Mouse (Mus musculus) kidney, postnatal 0 days (tissue): Measurements from ENCODE around the gene Pcnx2. TPM values are rescaled to one million over a fixed set of nuclear protein-coding genes. Genes with fewer than 3 reads are reported as not detected.

Source experiments
- ATAC-seq: fragments of 200-750 bp; cut with Nextera tagmentation; replicated peaks from 2 replicates; pipeline ENCODE4 v1.8.0; 2017; ENCODE audit warnings: low read depth, moderate number of reproducible peaks, moderate TSS enrichment, moderate library complexity; ENCODE audit not compliant: low FRiP score
- DNase-seq: peaks from one replicate; pipeline ENCODE4 v3.0.0-alpha.2; 2016; ENCODE audit warnings: low spot score
- H3K27ac ChIP-seq: fragments of 300-500 bp; sonication (generic); 2 replicates; pipeline ENCODE4 v1.5.1; 2014; ENCODE audit warnings: mild to moderate bottlenecking
- H3K27me3 ChIP-seq: fragments of 300-500 bp; sonication (generic); 2 replicates; pipeline ENCODE4 v1.6.1; 2014; ENCODE audit warnings: low read length, mixed read lengths; ENCODE audit not compliant: insufficient read depth
- H3K36me3 ChIP-seq: fragments of 300-500 bp; sonication (generic); 2 replicates; pipeline ENCODE4 v1.6.1; 2014; ENCODE audit warnings: low read length, mixed read lengths; ENCODE audit not compliant: insufficient read depth
- H3K4me1 ChIP-seq: fragments of 300-500 bp; sonication (generic); replicated peaks from 2 replicates; pipeline ENCODE4 v1.6.1; 2014; ENCODE audit warnings: antibody characterized with exemption, low read length, mixed read lengths; ENCODE audit not compliant: insufficient read depth
- H3K4me2 ChIP-seq: fragments of 300-500 bp; sonication (generic); 2 replicates; pipeline ENCODE4 v1.6.1; 2014; ENCODE audit warnings: mild to moderate bottlenecking, low read length, moderate library complexity, mixed read lengths
- H3K4me3 ChIP-seq: fragments of 300-500 bp; sonication (generic); replicated peaks from 2 replicates; pipeline ENCODE4 v1.5.1; 2014; ENCODE audit warnings: low read depth, low read length
- H3K9ac ChIP-seq: fragments of 300-500 bp; sonication (generic); 2 replicates; pipeline ENCODE4 v1.6.1; 2014; ENCODE audit warnings: low read depth, low read length
- H3K9me3 ChIP-seq: fragments of 300-500 bp; sonication (generic); replicated peaks from 2 replicates; pipeline ENCODE4 v1.6.1; 2016; ENCODE audit warnings: low read length, inconsistent platforms, mixed read lengths
- CTCF ChIP-seq: IDR thresholded peaks from 2 replicates; pipeline ENCODE4 v1.5.1; 2016; ENCODE audit warnings: antibody characterized with exemption, low read depth, mild to moderate bottlenecking, moderate library complexity
- WGBS: fragments of 180-500 bp; shearing (Covaris S2); extraction: QIAGEN DNeasy Blood & Tissue Kit; methylation state at CpG from one replicate; pipeline ENCODE4 v1.1.7; 2014; 5-methylcytosine and 5-hydroxymethylcytosine counted together
- polyA plus RNA-seq: library from polyadenylated mRNA; unstranded; fragments of >200 nt; fragmentation: Nextera tagmentation; extraction: Ambion mirVana; gene quantifications from 2 replicates; pipeline ENCODE4 v1.2.1, GENCODE M21; 2015

Gene Pcnx2
- polyA plus RNA-seq, 1 experiment from 2014 or later, result 0.13 TPM

DNA sequence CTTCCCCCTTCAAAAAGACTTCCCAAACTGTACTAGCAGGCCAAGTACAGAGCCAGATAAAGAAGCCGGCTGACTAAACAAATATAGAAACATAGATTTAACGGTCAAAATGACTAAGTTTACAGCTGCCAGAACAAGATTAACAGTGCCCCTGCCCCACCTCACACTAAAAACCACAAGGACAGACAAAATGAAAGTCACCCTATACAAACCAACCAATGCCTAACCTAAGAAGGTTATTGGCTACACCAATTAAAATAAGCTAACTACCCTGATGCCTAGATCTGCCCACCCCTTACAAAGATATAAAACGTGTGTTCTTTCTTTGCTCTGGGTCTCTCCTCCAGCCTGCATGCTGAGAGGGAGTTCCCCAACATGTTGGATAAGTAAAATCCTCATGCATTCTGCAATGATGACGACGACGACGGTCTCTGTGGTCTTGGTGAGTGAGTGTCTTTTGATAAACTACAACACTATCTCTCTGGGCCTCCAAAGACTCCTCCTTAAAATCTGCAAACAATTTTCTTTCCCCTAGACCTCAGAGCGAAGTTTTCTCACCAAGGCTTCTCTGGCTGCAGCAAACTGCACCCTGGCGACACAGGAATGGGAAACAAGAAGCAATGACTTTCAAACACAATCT lies 105.2 kb downstream of the Pcnx2 start:
- WGBS, result 69% methylated on average over 9 of the region's 9 CpGs
- H3K27ac ChIP-seq, result no peak overlapping the region
- TF ChIP-seq CTCF, result no peak
- no peaks in the 10 kb centered on the region for H3K9me3 ChIP-seq
- no peak overlapping the region for H3K9ac ChIP-seq
- no peaks in the 10 kb centered on the region for H3K27me3 ChIP-seq
- no peaks in the 10 kb centered on the region for H3K36me3 ChIP-seq
- DNase-seq, result no peak
- H3K4me2 ChIP-seq, result no peak overlapping the region
- no peaks in the 10 kb centered on the region for H3K4me1 ChIP-seq
- no peak for ATAC-seq
- no peak overlapping the region for H3K4me3 ChIP-seq

DNA sequence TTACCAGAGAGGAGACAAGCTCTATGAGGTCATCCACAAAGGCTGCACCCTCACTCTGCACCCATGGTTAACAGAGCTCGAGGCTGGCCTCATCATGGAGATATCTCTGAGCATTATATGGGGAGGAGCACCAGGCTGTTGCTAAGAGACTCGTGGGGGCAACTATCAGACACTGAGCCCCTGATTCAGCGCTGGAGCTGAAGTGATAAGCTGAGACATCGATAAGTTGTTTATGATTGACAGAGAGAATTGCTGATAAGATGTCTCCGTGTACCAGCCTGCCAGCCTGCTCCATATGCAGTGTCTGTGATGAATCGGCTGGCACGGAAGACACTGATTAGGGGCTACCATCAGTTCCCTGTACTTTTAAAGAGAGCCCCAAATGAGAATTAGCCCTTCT lies 111.2 kb downstream of the Pcnx2 start:
- Histone ChIP-seq H3K36me3 (no peaks in the 10 kb centered on the region), H3K4me3 (no peak overlapping the region), H3K27ac (no peak overlapping the region), H3K27me3 (no peaks in the 10 kb centered on the region), H3K9me3 (no peaks in the 10 kb centered on the region), H3K4me1 (no peaks in the 10 kb centered on the region), H3K9ac (no peak overlapping the region), H3K4me2 (no peak overlapping the region)
- TF ChIP-seq CTCF, result no peak
- ATAC-seq (no peak), DNase-seq (no peak)
- WGBS, result 82% methylated on average over 7 of the region's 7 CpGs

DNA sequence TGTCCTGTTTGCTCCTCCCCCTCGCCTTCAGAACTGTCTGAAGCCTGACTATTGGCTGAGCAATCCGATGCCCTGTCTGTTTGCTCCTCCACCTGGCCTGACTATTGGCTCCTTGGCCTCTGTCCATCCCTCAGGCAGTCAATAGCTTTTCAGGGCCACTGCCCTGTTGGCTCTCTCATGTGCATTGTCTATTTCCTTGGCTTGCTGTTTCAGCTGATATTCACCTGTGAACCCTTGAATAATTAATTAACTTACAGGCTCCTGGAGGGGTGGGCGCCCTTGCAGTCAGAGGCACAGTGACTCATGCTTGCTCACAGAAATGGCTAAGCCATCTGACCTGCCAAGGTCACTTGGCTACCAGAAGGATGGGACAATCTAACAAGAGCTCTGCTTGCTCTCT lies 116.0 kb downstream of the Pcnx2 start:
- Histone ChIP-seq H3K4me3 (no peak overlapping the region), H3K27ac (no peak overlapping the region), H3K9ac (no peak overlapping the region), H3K4me2 (no peak overlapping the region), H3K4me1 (peaks cover 5% of the 10 kb centered on the region; the same call in 1 of the 2 replicates), H3K36me3 (no peaks in the 10 kb centered on the region), H3K27me3 (no peaks in the 10 kb centered on the region), H3K9me3 (no peaks in the 10 kb centered on the region)
- peak; percentile 74 for ATAC-seq
- TF ChIP-seq CTCF, result no peak
- DNase-seq, result peak; percentile 43
- 63% methylated on average over 3 of the region's 3 CpGs for WGBS

DNA sequence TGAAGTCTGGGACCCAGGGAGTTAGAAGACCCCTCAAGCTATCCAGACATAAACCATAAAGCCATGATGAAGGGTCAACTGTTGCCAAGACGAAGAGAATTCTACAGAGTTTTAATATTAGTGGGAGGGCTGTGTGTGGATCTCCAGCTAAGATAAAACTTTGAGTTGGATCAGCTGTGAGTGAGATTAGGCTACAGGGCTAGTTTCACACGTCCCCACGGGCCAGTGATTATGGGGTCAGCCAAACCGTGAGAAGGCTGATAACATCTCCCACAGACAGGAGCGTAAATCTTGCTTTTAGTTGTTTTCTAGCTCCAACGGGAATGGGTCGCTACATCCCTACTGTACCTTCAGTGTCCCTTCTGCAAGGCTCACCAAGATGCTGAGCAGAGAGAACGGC lies 118.5 kb downstream of the Pcnx2 start:
- H3K4me3 ChIP-seq, result no peak overlapping the region
- no peak overlapping the region for H3K27ac ChIP-seq
- no peaks in the 10 kb centered on the region for H3K9me3 ChIP-seq
- DNase-seq (peak; percentile 75), ATAC-seq (no peak)
- no peaks in the 10 kb centered on the region for H3K27me3 ChIP-seq
- 22% methylated on average over 8 of the region's 8 CpGs for WGBS
- H3K9ac ChIP-seq, result no peak overlapping the region
- TF ChIP-seq CTCF, result no peak
- no peaks in the 10 kb centered on the region for H3K36me3 ChIP-seq
- no peak overlapping the region for H3K4me2 ChIP-seq
- peaks cover 5% of the 10 kb centered on the region; the same call in 1 of the 2 replicates for H3K4me1 ChIP-seq

DNA sequence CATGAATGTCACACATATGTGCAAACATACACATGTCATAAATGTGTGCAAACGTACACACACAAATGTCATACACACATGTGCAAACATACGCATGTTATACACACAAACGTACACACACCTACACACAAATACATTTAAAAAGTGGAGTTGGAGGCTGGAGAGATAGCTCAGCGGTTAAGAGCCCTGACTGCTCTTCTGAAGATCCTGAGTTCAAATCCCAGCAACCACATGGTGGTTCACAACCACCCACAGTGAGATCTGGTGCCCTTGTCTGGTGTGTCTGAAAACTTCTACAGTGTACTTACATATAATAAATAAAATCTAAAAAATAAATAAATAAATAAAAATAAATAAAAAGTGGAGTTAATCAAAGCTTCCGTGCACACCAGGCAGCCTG lies 119.2 kb downstream of the Pcnx2 start:
- no peak for TF ChIP-seq CTCF
- DNase-seq, result no peak
- Histone ChIP-seq H3K9ac (no peak overlapping the region), H3K4me1 (peaks cover 5% of the 10 kb centered on the region; the same call in 1 of the 2 replicates), H3K27ac (no peak overlapping the region), H3K9me3 (no peaks in the 10 kb centered on the region), H3K36me3 (no peaks in the 10 kb centered on the region), H3K27me3 (no peaks in the 10 kb centered on the region), H3K4me3 (no peak overlapping the region), H3K4me2 (no peak overlapping the region)
- ATAC-seq, result no peak
- 88% methylated on average over 5 of the region's 5 CpGs for WGBS

DNA sequence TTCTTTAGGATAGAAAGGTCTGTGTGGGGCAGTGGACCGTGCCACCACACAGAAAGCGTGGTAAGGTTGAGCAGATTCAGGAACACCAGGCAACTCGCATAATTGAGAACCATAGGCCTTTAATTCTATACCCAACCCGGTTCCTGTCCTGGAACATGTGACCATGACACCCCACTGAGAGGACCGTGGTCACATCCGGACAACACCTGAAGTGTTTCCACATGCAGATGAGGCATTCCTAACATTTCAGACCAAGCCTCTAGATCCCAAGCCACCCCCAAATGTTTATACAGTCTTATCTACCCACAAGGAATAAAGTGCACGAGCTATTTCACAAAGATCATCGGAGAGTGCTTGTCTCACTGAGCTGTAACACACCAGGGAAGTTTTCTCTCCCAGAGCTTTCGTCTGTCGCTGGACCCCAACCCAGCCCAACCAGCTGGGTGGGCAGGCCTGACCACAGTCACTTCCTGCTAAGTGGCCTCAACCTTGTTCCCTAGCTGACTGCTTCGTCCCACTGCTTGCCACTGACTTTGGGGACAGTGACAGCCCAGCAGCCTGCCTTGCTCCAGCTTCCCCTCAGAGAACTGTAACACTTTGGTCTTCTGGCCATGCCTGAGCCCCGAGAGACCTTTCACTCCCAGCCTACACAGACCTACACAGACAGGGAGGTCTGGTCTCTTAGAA lies 120.5 kb downstream of the Pcnx2 start:
- Histone ChIP-seq H3K4me2 (no peak overlapping the region), H3K27ac (peak overlapping the region; percentile 34; the same call in 1 of the 2 replicates), H3K9ac (no peak overlapping the region), H3K36me3 (no peaks in the 10 kb centered on the region), H3K9me3 (no peaks in the 10 kb centered on the region), H3K4me1 (peaks cover 5% of the 10 kb centered on the region; the same call in 1 of the 2 replicates), H3K27me3 (no peaks in the 10 kb centered on the region), H3K4me3 (no peak overlapping the region)
- no peak for TF ChIP-seq CTCF
- 53% methylated on average over 12 of the region's 12 CpGs for WGBS
- no peak for DNase-seq
- no peak; the same call in 1 of the 2 replicates for ATAC-seq
